ENCODE assay signal across 15 mouse cellular contexts in the genomic region with DNA sequence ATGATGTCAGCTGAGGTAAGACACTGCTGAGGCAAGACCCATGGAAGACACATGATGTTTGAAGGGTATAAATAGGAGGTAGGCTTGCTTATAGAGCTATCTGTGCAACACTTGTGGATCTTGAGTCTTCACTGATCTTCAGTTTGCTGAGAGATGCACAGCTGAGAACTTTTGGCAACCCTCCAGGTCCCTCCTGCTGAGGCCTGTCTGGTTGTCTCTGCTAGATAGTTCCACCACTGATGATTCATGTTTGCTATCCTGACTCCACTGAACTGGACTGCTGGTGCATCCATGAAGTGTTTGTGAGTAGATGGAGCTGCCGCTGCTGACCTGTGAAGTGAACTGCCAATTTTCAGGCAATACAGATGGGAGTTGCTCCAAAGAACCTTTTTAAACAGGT.
A peak's percentile ranks its signal among the peaks of the same experiment; 100 is the strongest.
DNase-seq lines count a peak whose midpoint lies in the region; ATAC-seq and TF ChIP-seq lines count a peak whose summit lies in the region.
"Had no signal": no experiment of that assay in that cellular context is flagged by ENCODE, and none has a peak within 500 bp of the region (broad histone marks: within the 10 kb centered on the region; RNA-seq: fewer than 3 reads in every experiment).

No protein-coding gene starts in this region.

- no peak for TF ChIP-seq CTCF in cerebellum, adult 2 months (IDR thresholded peaks at IDR 0.05; ENCODE audit: borderline replicate concordance, insufficient read depth, low read depth, low read length)
- no peak for TF ChIP-seq CTCF in kidney, adult 2 months (conservative IDR thresholded peaks at IDR 0.05; ENCODE audit: insufficient read depth, insufficient read length, low read depth, low read length)
- TF ChIP-seq CTCF in lung, adult 2 months (IDR thresholded peaks at IDR 0.05; ENCODE audit: insufficient read depth, low read length): no peak
- TF ChIP-seq CTCF in liver, postnatal 0 days (IDR thresholded peaks at IDR 0.05; ENCODE audit: low read depth): no peak

- intact Hi-C loops in left cerebral cortex, postnatal 4 days (cut with DNase I): no loop called here

- H3K4me1 ChIP-seq in cerebellum, adult 2 months (ENCODE audit: control insufficient read depth, insufficient read depth, low read length): no peaks in the 10 kb centered on the region
- H3K4me1 ChIP-seq in kidney, adult 2 months (ENCODE audit: control insufficient read depth, insufficient read depth, low read length): no peaks in the 10 kb centered on the region
- no peaks in the 10 kb centered on the region for H3K4me1 ChIP-seq in lung, adult 2 months (ENCODE audit: control insufficient read depth, insufficient read depth, low read length)
- no peaks in the 10 kb centered on the region for H3K4me1 ChIP-seq in liver, postnatal 0 days (ENCODE audit: insufficient read depth)
- H3K4me1 ChIP-seq: limb, embryonic 12.5 days; lung, embryonic 15.5 days; midbrain, embryonic 13.5 days had no signal

- 61% methylated on average over 1 of the region's 1 CpGs for WGBS in cerebellum, adult 2 months
- WGBS in kidney, adult 2 months: 77% methylated on average over 1 of the region's 1 CpGs
- WGBS in lung, adult 2 months: 73% methylated on average over 1 of the region's 1 CpGs
- 76% methylated on average over 1 of the region's 1 CpGs for WGBS in liver, postnatal 0 days (ENCODE audit: insufficient replicate concordance)

- no peak for TF ChIP-seq EP300 in liver, postnatal 0 days (IDR thresholded peaks at IDR 0.05; ENCODE audit: low read depth)

- no peak overlapping the region for H3K9ac ChIP-seq in liver, postnatal 0 days (replicated peaks)
- H3K9ac ChIP-seq: limb, embryonic 12.5 days; lung, embryonic 15.5 days; midbrain, embryonic 13.5 days had no signal

- H3K27ac ChIP-seq in cerebellum, adult 2 months (ENCODE audit: insufficient read depth, low read length): no peak overlapping the region
- H3K27ac ChIP-seq in kidney, adult 2 months (ENCODE audit: insufficient read depth, low read depth, low read length): no peak overlapping the region
- H3K27ac ChIP-seq in liver, postnatal 0 days (ENCODE audit: low read depth): no peak overlapping the region
- H3K27ac ChIP-seq: limb, embryonic 12.5 days; lung, embryonic 15.5 days; midbrain, embryonic 13.5 days had no signal

- no peak overlapping the region for H3K4me2 ChIP-seq in liver, postnatal 0 days (ENCODE audit: low read depth, low read length)
- H3K4me2 ChIP-seq: limb, embryonic 12.5 days; lung, embryonic 15.5 days; midbrain, embryonic 13.5 days had no signal

- no peaks in the 10 kb centered on the region for H3K36me3 ChIP-seq in kidney, adult 2 months (ENCODE audit: control insufficient read depth, insufficient read depth, low read length)
- no peaks in the 10 kb centered on the region for H3K36me3 ChIP-seq in liver, postnatal 0 days (replicated peaks; ENCODE audit: insufficient read depth, low read length)
- H3K36me3 ChIP-seq: limb, embryonic 12.5 days; lung, embryonic 15.5 days; midbrain, embryonic 13.5 days had no signal

- no peak for ATAC-seq in liver, postnatal 0 days
- ATAC-seq: midbrain, embryonic 13.5 days had no signal

- H3K27me3 ChIP-seq in cerebellum, adult 2 months (ENCODE audit: control insufficient read depth, insufficient read depth, low read length): no peaks in the 10 kb centered on the region; the same call in 1 of the 2 replicates
- no peaks in the 10 kb centered on the region for H3K27me3 ChIP-seq in kidney, adult 2 months (replicated peaks; ENCODE audit: control insufficient read depth, insufficient read depth, low read length)
- H3K27me3 ChIP-seq in liver, postnatal 0 days (ENCODE audit: insufficient read depth, low read length): no peaks in the 10 kb centered on the region
- H3K27me3 ChIP-seq: limb, embryonic 12.5 days; lung, embryonic 15.5 days; midbrain, embryonic 13.5 days had no signal

- H3K9me3 ChIP-seq in liver, postnatal 0 days (ENCODE audit: low read length): no peaks in the 10 kb centered on the region
- H3K9me3 ChIP-seq: limb, embryonic 12.5 days; lung, embryonic 15.5 days; midbrain, embryonic 13.5 days had no signal

- peak; percentile 10 for DNase-seq in cerebellum, adult 2 months
- DNase-seq in cerebellum, adult 8-10 months: no peak
- peak; percentile 56 for DNase-seq in kidney, postnatal 10 days
- DNase-seq in kidney, adult 2 months: no peak
- DNase-seq in lung, postnatal 10 days: peak; percentile 6
- no peak for DNase-seq in lung, adult 2 months
- DNase-seq in left cerebral cortex, postnatal 4 days: peak; percentile 47
- DNase-seq in liver, postnatal 0 days: no peak
- DNase-seq: heart, adult 18-20 months; heart, postnatal 14 days; kidney, postnatal 36 days; thymus, postnatal 14 days had no signal

- no peak overlapping the region for H3K4me3 ChIP-seq in cerebellum, adult 2 months (replicated peaks; ENCODE audit: insufficient read depth, low read depth, low read length)
- H3K4me3 ChIP-seq in kidney, adult 2 months (ENCODE audit: insufficient read depth, low read depth, low read length): no peak overlapping the region
- no peak overlapping the region for H3K4me3 ChIP-seq in lung, adult 2 months (replicated peaks; ENCODE audit: extremely low read depth, low read depth, low read length)
- no peak overlapping the region for H3K4me3 ChIP-seq in liver, postnatal 0 days (ENCODE audit: low read depth, low read length)
- H3K4me3 ChIP-seq: limb, embryonic 12.5 days; lung, embryonic 15.5 days; midbrain, embryonic 13.5 days had no signal

- no peak for TF ChIP-seq POLR2A in cerebellum, adult 2 months (IDR thresholded peaks at IDR 0.05; ENCODE audit: borderline replicate concordance, insufficient read depth, low read length)
- no peak for TF ChIP-seq POLR2A in kidney, adult 2 months (IDR thresholded peaks at IDR 0.05; ENCODE audit: low read depth, low read length)
- no peak for TF ChIP-seq POLR2A in lung, adult 2 months (IDR thresholded peaks at IDR 0.05; ENCODE audit: borderline replicate concordance, extremely low read depth, low read depth, low read length)

Comparison
In these comparisons a context has a peak if more than half of its experiments do, and no peak if none do; other contexts are left out.
1. DNase-seq: peak in cerebellum, adult 2 months (2 of 2), kidney, postnatal 10 days (single experiment), lung, postnatal 10 days (single experiment) and left cerebral cortex, postnatal 4 days (single experiment); none in cerebellum, adult 8-10 months (single experiment), kidney, adult 2 months (single experiment), lung, adult 2 months (single experiment) and liver, postnatal 0 days (single experiment).